Mouse (Mus musculus): Measurements from ENCODE around the gene Ano10. TPM values are rescaled to one million over a fixed set of nuclear protein-coding genes. Genes with fewer than 3 reads are reported as not detected.
"Not testable (repeated sequence)": the region's sequence is repeated elsewhere in the genome, so short reads cannot be mapped to it uniquely, and the experiment has no call there.

The Ano10 gene
- polyA plus RNA-seq, 1 experiment from 2014 or later = 39.0 TPM

DNA sequence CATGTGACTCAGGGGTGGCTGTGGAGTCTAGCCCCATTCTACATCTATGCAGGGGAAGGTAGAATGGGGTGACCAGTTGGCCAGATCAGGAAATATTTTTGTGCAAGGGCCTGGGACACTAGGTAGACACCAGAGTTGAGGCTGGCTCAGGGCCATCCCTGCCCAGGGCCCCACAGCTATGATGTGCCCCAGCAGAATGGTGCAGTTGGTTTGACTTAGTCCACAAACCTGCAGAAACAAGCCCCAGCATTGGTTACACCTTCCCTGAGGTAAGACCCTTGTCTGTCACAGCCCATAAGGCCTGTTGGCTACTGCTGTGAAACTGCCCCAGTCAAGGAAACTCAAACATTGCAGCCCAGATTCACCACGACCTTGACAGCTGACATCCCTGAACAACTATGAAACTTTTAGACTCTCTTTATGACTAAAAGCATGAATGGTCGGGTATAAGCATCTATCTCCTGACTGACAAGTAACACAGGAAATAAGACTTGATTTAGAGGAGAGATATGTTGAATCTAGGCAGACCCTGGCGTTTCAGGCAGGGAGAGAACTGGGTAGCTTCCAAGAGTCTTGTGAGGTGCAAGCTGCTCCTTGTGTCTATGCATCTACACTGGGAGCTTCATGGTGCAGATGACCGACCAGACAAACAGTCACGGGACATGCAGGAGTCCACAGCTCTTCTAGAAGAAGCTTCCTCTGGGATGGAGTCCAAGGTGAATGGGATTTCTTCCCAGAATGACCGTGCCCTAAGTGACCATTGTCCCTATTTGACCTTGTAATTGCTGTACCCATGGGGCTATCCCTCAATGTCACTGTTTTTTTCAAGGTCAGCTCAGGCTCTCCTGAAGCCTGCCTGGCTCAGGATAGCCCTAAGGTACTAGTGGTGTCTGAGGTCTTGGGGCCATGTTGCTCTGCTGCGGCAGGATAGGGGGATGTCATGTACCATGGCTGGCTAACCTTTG, 116.7 kb downstream of the Ano10 start:
- 79% methylated on average over 7 of the region's 7 CpGs for WGBS
- H3K9ac ChIP-seq = no peak overlapping the region
- no peak for ATAC-seq (ENCODE audit: insufficient number of reproducible peaks, insufficient read depth, low FRiP score, low TSS enrichment)
- H3K4me3 ChIP-seq = no peak overlapping the region
- no peaks in the 10 kb centered on the region for H3K27me3 ChIP-seq
- no peak overlapping the region for H3K4me2 ChIP-seq (replicated peaks)
- peaks cover 5% of the 10 kb centered on the region; the same call in 1 of the 2 replicates for H3K4me1 ChIP-seq
- H3K27ac ChIP-seq = no peak overlapping the region
- H3K9me3 ChIP-seq = no peaks in the 10 kb centered on the region
- H3K36me3 ChIP-seq = 0 out of 2 replicates have a peak, but pooled peaks cover 13% of the 10 kb centered on the region

DNA sequence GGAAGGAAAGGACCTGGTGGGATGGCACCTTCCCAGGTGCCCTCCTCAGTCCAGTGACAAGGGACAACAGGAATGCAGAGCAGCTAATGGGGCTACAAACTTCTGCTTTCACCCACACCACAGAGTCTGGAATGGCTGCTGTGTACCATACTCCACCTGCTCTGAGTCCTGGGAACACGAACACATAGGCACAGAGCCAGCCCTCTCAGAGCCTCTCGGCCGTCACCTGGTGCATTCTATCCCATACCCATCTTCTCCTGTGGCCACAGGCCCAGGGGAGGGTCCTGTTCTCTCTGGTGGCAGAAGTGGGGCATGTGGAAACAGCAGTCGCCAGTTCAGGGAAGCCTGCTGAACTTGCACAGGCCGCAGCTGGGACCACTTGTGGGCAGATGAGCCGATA, 119.5 kb downstream of the Ano10 start:
- no peak overlapping the region for H3K27ac ChIP-seq
- no peak for ATAC-seq (ENCODE audit: insufficient number of reproducible peaks, insufficient read depth, low FRiP score, low TSS enrichment)
- 0 out of 2 replicates have a peak, but pooled peaks cover 20% of the 10 kb centered on the region for H3K36me3 ChIP-seq
- peaks cover 5% of the 10 kb centered on the region; the same call in 1 of the 2 replicates for H3K4me1 ChIP-seq
- H3K27me3 ChIP-seq = no peaks in the 10 kb centered on the region
- WGBS = 84% methylated on average over 6 of the region's 6 CpGs
- H3K9ac ChIP-seq = no peak overlapping the region
- H3K9me3 ChIP-seq = no peaks in the 10 kb centered on the region
- H3K4me3 ChIP-seq = no peak overlapping the region
- no peak overlapping the region for H3K4me2 ChIP-seq (replicated peaks)

- Histone ChIP-seq H3K27me3 (no peaks in the 10 kb centered on the region), H3K9me3 (no peaks in the 10 kb centered on the region), H3K4me1 (peaks cover 3% of the 10 kb centered on the region; the same call in 1 of the 2 replicates), H3K36me3 (0 out of 2 replicates have a peak, but pooled peaks cover 20% of the 10 kb centered on the region), H3K4me3 (no peak overlapping the region), H3K9ac (no peak overlapping the region), H3K4me2 (replicated peaks) (no peak overlapping the region), H3K27ac (no peak overlapping the region)
- WGBS = 79% methylated on average over 9 of the region's 9 CpGs
- ATAC-seq (ENCODE audit: insufficient number of reproducible peaks, insufficient read depth, low FRiP score, low TSS enrichment) = no peak
These were observed 120.6 kb downstream of the Ano10 start for GRCm38 (mm10) chr9:122173405-122174233.

GRCm38 (mm10) chr9:122172612-122173186, 121.5 kb downstream of the Ano10 start:
- H3K27ac ChIP-seq = no peak overlapping the region
- H3K4me3 ChIP-seq = no peak overlapping the region
- H3K9me3 ChIP-seq = no peaks in the 10 kb centered on the region
- ATAC-seq (ENCODE audit: insufficient number of reproducible peaks, insufficient read depth, low FRiP score, low TSS enrichment) = no peak
- no peak overlapping the region for H3K9ac ChIP-seq
- H3K4me2 ChIP-seq (replicated peaks) = no peak overlapping the region
- H3K36me3 ChIP-seq = 0 out of 2 replicates have a peak, but pooled peaks cover 20% of the 10 kb centered on the region
- WGBS = 89% methylated on average over 11 of the region's 11 CpGs
- H3K27me3 ChIP-seq = no peaks in the 10 kb centered on the region
- H3K4me1 ChIP-seq = no peaks in the 10 kb centered on the region

DNA sequence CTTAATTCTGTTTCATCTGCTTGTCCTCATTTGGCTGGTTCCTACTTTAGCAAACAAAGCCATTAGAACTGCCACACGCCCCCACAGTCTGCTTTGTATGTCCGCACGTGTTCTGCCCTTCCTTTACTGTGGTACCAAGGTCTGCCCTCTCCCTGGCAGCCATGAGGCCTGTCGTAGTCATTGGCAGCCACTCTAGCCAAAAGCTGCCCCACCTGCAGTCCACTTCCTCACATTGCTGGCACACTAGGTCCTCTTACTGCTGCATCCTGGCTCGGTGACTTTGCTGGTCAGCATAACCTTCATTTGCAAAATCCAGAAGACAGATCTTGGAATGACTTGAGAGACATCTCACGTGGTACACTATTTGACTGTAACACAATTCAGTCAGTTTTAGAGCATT, 124.3 kb downstream of the Ano10 start:
- no peak for ATAC-seq (ENCODE audit: insufficient number of reproducible peaks, insufficient read depth, low FRiP score, low TSS enrichment)
- Histone ChIP-seq H3K27me3 (no peaks in the 10 kb centered on the region), H3K4me1 (no peaks in the 10 kb centered on the region), H3K36me3 (peaks cover 34% of the 10 kb centered on the region), H3K27ac (no peak overlapping the region), H3K9me3 (no peaks in the 10 kb centered on the region), H3K4me2 (replicated peaks) (no peak overlapping the region), H3K9ac (no peak overlapping the region), H3K4me3 (no peak overlapping the region)
- 94% methylated on average over 6 of the region's 6 CpGs for WGBS

DNA sequence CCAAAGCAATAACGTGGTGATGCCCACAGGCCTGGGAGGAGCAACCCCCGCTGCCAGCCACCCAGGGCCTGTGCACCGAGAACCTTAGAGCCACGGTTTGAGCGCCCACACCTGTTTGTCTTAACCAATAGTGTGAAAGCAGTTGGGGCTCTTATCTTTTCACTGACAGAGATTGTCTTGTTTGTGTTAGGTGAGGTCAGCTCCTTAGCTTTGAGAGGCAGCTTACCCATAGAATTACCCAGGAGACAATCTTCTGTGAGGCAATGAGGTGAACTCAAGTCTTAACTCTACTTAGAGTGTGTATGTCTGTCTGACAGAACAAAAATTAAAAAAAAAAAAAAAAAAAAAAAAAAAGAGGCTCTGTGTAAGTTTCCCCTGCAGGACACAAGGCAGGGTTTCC, 126.5 kb downstream of the Ano10 start:
- not testable (repeated sequence) for H3K4me1 ChIP-seq
- peaks cover 47% of the 10 kb centered on the region for H3K36me3 ChIP-seq

GRCm38 (mm10) chr9:122164535-122164934, 129.7 kb downstream of the Ano10 start:
- Histone ChIP-seq H3K4me3 (no peak overlapping the region), H3K4me1 (no peaks in the 10 kb centered on the region), H3K27me3 (no peaks in the 10 kb centered on the region), H3K27ac (no peak overlapping the region), H3K9me3 (no peaks in the 10 kb centered on the region), H3K36me3 (peaks cover 51% of the 10 kb centered on the region), H3K4me2 (replicated peaks) (no peak overlapping the region), H3K9ac (no peak overlapping the region)
- 92% methylated on average over 4 of the region's 4 CpGs for WGBS
- no peak for ATAC-seq (ENCODE audit: insufficient number of reproducible peaks, insufficient read depth, low FRiP score, low TSS enrichment)

More for the DNA sequence above, 126.5 kb downstream of the Ano10 start:
- WGBS = 94% methylated on average over 5 of the region's 5 CpGs
- not testable (repeated sequence) for H3K4me3 ChIP-seq; H3K4me2 ChIP-seq (replicated peaks); H3K27ac ChIP-seq; H3K9me3 ChIP-seq; H3K9ac ChIP-seq; ATAC-seq (ENCODE audit: insufficient number of reproducible peaks, insufficient read depth, low FRiP score, low TSS enrichment); H3K27me3 ChIP-seq

GRCm38 (mm10) chr9:122157079-122157441, 137.2 kb downstream of the Ano10 start:
- Histone ChIP-seq H3K4me1 (no peaks in the 10 kb centered on the region), H3K9me3 (no peaks in the 10 kb centered on the region), H3K9ac (no peak overlapping the region), H3K4me2 (replicated peaks) (no peak overlapping the region), H3K4me3 (no peak overlapping the region), H3K27me3 (no peaks in the 10 kb centered on the region), H3K36me3 (peaks cover 36% of the 10 kb centered on the region), H3K27ac (no peak overlapping the region)
- ATAC-seq (ENCODE audit: insufficient number of reproducible peaks, insufficient read depth, low FRiP score, low TSS enrichment) = no peak
- 95% methylated on average over 14 of the region's 14 CpGs for WGBS

- H3K27ac ChIP-seq = no peak overlapping the region
- H3K9me3 ChIP-seq = no peaks in the 10 kb centered on the region
- H3K4me2 ChIP-seq (replicated peaks) = no peak overlapping the region
- H3K9ac ChIP-seq = no peak overlapping the region
- no peak overlapping the region for H3K4me3 ChIP-seq
- no peaks in the 10 kb centered on the region for H3K27me3 ChIP-seq
- no peak for ATAC-seq (ENCODE audit: insufficient number of reproducible peaks, insufficient read depth, low FRiP score, low TSS enrichment)
- peaks cover 36% of the 10 kb centered on the region for H3K36me3 ChIP-seq
- H3K4me1 ChIP-seq = no peaks in the 10 kb centered on the region
- WGBS = 82% methylated on average over 5 of the region's 5 CpGs
These were observed 137.7 kb downstream of the Ano10 start for GRCm38 (mm10) chr9:122156389-122157078.

DNA sequence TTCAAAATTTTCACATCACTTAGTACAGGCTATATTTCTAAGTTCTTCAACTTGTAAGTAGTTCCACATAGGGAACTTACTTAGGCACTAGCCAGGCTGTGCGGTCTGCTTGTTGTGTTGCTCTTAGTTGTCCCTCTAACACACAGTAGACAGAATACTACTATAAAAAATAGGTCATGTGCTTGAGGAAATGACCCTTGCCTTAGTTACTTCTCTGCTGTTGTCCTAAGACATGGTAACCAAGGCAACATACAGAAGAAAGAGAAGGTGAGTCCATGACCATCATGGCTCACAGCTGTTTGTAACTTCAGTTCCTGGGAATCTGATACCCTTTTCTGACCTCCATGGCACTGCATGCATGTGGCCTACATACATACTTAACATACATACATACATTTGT, 139.0 kb downstream of the Ano10 start:
- H3K9ac ChIP-seq = no peak overlapping the region
- H3K4me1 ChIP-seq = no peaks in the 10 kb centered on the region
- 95% methylated on average over 1 of the region's 1 CpGs for WGBS
- no peak overlapping the region for H3K4me3 ChIP-seq
- peaks cover 28% of the 10 kb centered on the region for H3K36me3 ChIP-seq
- H3K4me2 ChIP-seq (replicated peaks) = no peak overlapping the region
- no peaks in the 10 kb centered on the region for H3K9me3 ChIP-seq
- no peak overlapping the region for H3K27ac ChIP-seq
- no peaks in the 10 kb centered on the region for H3K27me3 ChIP-seq
- no peak for ATAC-seq (ENCODE audit: insufficient number of reproducible peaks, insufficient read depth, low FRiP score, low TSS enrichment)

- peaks cover 20% of the 10 kb centered on the region for H3K36me3 ChIP-seq
- ATAC-seq (ENCODE audit: insufficient number of reproducible peaks, insufficient read depth, low FRiP score, low TSS enrichment) = no peak
- H3K4me1 ChIP-seq = no peaks in the 10 kb centered on the region
- H3K9ac ChIP-seq = no peak overlapping the region
- 84% methylated on average over 3 of the region's 3 CpGs for WGBS
- no peaks in the 10 kb centered on the region for H3K27me3 ChIP-seq
- H3K9me3 ChIP-seq = no peaks in the 10 kb centered on the region
- H3K27ac ChIP-seq = no peak overlapping the region
- no peak overlapping the region for H3K4me2 ChIP-seq (replicated peaks)
- no peak overlapping the region for H3K4me3 ChIP-seq
These were observed 140.8 kb downstream of the Ano10 start for GRCm38 (mm10) chr9:122153436-122153835.

Measured in embryonic facial prominence, embryonic 12.5 days (tissue).